Mouse (Mus musculus) heart, adult 2 months (tissue): Measurements from ENCODE around the gene Ccdc36.

Source experiments
- CTCF ChIP-seq: fragments of 200-600 bp; IDR thresholded peaks from 2 replicates; pipeline ENCODE4 v1.8.1; 2022; ENCODE audit warnings: antibody characterized with exemption, mild to moderate bottlenecking, moderate library complexity
- EP300 ChIP-seq: fragments of 200-500 bp; IDR thresholded peaks from 2 replicates; pipeline ENCODE4 v1.6.1; 2011; ENCODE audit warnings: low read depth, low read length, control low read depth; ENCODE audit not compliant: insufficient read depth

DNA sequence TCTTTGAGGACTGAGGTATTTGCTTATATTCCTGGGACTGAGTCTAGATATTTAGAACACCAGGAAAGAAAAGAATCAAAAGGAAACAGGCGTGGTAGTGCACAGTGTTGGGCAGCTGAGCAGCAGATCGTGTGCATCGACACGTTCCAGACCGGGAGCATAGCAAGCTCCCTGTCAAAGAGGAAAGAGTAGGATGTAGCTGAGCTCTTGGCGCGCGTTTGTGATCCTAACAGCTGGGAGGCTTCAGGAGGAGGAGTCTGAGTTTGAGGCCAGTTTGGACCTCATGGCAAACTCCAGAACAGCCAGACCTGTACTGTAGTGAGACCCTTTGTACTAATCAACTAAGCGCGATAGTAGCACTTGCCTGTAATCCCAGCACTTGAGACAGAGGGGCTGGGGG is 33.9 kb upstream of the Ccdc36 start:
- no peak for TF ChIP-seq EP300
- no peak for TF ChIP-seq CTCF
